Mouse (Mus musculus): ENCODE results near the gene Tesk1.

Tesk1 gene

GRCm38 (mm10) chr4:43418973-43419656 is 22.6 kb upstream of the Tesk1 start:
- no peak for DNase-seq (ENCODE audit: low spot score in 2 of 2)

DNA sequence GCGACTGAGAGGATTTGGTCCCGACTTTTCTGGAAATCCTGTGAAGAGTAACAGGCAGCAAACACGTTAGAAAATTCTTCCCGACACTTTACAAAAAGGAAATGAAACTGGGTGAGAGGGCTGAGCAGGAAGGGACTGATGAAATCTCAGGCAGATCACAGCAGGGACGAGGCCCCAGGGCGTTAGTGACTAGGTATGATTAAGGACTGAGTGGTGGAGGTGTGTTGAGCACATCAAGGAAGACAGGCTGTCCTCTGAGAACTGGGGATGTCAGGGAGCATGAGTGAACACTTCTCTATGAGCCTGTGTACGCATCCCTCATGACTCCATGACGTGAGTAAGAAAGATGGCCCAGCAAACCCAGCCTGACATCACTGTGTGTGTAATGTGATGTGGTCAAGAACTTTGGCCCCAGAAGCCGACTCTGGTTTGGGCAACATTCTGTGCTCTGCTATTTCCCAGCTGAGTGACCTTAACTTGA is 21.9 kb upstream of the Tesk1 start:
- DNase-seq (ENCODE audit: low spot score in 2 of 2) = no peak

GRCm38 (mm10) chr4:43420305-43420704 is 21.4 kb upstream of the Tesk1 start:
- peak; percentile 38 to 63 for DNase-seq (ENCODE audit: low spot score in 2 of 2)

DNA sequence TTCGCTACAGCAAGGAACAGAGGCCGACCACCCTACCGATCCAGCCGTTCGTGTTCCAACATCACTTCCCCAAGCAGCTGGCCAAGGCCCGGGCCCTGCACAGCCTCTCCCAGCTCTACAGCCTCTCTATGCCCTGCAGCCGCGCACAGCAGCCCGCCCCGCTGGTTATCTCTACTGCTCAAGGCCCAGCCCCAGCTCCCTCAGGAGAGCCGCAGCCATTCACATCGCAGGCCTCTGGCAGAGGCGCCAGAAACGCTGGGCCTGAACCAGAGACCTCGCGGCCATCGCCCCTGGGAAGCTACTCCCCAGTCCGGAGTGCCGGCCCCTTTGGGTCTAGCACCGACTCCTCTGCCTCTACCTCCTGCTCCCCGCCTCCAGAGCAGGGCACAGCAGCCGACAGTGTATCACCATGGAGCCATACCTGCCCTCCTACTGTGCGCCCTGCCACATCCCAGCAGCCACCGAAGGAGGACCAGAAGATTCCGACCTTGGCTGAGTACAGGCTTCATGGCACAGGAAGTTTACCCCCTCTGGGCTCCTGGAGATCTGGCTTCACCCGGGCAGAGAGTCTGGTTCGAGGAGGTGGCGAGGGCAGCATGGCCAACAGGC is 20.0 kb upstream of the Tesk1 start:
- no peak for DNase-seq (ENCODE audit: low spot score in 2 of 2)

DNA sequence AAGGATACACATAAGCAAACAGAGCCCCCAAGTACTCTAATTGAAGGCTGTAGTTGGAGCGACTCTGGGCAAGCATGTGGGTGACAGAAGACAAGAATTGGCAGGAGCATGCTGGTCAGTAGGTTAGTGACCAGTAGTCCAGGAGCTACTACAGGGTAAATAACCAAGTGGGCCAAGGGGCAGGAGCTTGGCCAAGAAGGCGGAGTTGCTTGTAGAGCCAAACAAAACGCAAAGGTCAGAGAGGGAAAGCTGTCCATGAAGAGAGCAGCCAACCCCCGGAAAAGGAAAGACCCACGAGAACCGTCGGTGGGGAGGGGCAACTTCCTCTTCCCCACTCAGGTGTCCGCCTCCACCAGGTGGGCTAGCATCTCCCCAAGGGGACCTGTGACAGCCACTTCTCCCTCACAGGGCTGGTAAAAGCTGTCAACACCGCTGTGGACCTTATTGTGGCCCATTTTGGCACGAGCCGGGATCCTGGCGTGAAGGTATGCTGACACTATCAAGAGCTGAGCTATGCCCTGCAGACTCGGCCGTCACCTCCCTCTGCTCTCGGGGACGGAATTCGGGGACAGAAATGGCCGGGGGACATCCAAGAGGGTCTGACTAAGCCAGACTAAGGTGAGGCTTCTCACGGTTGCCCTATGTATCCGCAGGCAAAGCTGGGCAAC is 18.3 kb upstream of the Tesk1 start:
- no peak for DNase-seq (ENCODE audit: low spot score in 2 of 2)

- DNase-seq (ENCODE audit: low spot score in 2 of 2) = no peak
Measured at GRCm38 (mm10) chr4:43424072-43424471, 17.7 kb upstream of the Tesk1 start.

DNA sequence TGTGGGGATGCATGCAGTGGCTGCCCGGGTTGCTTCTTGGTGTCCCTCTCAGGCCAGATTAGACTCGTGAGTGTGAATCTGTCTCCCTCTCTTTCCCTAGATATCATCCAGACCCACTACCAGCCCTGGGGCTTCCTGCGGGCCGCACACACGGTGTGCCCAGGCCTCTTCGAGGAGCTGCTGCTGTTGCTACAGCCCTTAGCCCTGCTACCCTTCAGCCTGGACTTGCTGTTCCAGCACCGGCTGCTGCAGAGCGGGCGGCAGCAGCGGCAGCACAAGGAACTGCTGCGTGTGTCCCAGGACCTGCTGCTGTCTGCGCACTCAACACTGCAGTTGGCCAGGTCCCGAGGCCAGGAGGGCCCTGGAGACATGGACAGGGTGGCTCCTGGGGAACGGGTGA is 16.5 kb upstream of the Tesk1 start:
- no peak for DNase-seq (ENCODE audit: low spot score in 2 of 2)

DNA sequence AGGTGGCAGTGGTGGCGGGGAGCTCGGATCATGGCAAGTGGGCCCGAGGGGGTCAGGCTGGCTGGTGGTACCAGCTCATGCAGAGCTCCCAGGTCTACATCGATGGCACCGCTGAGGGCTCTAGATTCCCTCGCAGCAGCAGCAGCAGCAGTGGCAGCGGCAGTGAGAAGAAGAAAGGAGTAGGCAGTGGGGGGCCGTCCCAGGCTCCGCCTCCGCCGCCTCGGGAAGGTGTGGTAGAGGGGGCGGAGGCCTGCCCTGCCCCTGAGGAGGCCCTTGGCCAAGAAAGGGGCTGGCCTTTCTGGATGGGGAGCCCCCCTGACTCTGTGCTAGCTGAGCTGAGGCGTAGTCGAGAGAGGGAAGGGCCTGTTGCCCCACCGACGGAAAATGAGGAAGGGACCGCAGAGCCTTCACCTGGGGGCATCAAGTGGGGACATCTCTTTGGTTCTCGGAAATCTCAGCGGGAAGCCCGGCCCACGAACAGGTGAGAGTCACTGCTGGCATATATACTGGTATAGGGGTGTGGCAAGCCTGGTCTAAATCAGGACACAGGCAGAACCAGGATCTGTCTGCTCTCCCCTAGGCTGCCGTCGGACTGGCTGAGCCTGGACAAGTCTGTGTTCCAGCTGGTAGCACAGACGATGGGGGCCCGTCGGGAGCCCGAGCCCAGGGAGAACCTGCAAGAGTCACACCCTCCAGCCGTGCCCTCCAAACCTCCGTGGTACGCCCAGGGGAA is 15.9 kb upstream of the Tesk1 start:
- DNase-seq (ENCODE audit: low spot score in 2 of 2) = no peak

GRCm38 (mm10) chr4:43426487-43426886 is 15.3 kb upstream of the Tesk1 start:
- DNase-seq (ENCODE audit: low spot score in 2 of 2) = no peak

DNA sequence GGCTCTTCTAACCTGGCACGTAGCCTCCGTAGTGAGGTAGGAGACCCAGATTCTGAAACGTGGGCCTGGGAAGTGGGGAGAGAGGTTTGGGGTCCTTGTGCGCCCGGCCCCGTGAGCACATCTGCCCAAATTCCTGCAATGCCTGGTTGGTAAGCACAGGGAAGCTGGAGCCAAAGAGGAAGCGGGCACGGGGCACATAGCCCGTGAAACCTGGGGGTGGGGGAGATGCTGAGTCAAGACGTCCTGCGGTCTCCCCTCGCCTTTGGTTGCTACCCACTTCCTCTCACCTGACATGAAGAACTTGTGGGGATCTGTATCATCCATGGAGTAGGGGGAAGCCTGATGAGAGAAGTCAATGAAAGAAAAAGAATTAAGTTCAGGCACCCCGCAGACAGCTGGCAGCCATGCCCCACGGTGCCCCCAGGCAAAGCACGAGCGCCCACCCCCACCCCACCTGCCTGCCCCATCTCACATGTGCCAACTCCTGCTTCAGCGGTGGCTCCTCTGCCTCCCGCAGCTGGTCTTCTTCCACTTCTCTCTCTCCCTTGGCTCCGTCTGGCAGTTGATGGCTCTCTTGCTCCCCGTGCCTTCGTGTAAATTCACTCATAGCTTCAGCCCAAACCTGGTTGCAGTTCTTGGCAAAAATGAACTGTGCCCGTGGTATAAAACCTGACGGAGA is 14.1 kb upstream of the Tesk1 start:
- DNase-seq (ENCODE audit: low spot score in 2 of 2) = peak; percentile 32 to 40

GRCm38 (mm10) chr4:43428180-43428861 is 13.4 kb upstream of the Tesk1 start:
- DNase-seq (ENCODE audit: low spot score in 2 of 2) = no peak

DNA sequence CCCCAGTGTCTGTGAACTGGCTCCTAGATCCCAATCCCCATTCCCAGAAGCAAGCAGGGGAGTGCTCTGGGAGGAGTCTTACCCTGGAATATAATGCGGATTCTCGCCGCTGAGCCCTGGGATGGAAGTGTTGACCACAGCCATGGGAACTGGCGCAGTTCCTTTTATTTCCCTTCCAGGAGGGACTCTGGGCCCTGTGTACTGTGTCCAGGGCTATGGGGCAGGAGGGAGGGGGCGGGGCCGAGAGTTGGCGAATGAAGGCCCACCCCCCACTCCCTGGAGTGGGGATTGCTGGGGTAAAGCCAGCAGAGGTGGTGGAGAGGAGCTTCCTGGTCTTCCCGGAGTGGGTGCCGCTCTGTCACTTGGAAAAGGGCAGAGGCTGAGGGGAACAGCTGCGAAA is 12.8 kb upstream of the Tesk1 start, which contains the start of gene Fam166b:
Fam166b (minus strand) TSS at position 189 of the 400 bp plus-strand sequence.
- no peak for DNase-seq (ENCODE audit: low spot score in 2 of 2)

DNA sequence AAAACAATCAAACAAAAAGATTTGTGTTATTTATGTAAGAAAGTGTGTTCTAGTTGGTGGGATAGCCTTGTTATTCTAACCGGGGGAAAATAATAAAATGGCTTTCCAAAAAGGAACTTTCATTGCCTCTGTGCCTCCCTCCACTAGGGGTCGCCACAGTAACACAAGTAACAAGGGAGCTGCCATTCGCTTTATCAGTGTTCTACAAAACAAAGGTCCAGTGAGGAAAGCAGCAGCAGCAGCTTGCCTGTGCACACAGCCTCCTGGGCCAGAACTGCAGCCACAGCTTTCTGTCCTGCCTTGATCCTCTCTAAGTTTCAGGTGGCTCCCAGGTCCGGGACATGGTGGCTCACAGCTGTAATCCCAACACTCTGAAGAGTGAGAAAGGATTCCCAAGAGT is 10.0 kb upstream of the Tesk1 start:
- peak; percentile 75 to 83 for DNase-seq (ENCODE audit: low spot score in 2 of 2)

- DNase-seq (ENCODE audit: low spot score in 2 of 2) = no peak
Measured at GRCm38 (mm10) chr4:43432832-43433231, 8.9 kb upstream of the Tesk1 start.

GRCm38 (mm10) chr4:43442044-43442443 is 305 bp downstream of the Tesk1 start:
- peak; percentile 99 for DNase-seq (ENCODE audit: low spot score in 2 of 2)

DNA sequence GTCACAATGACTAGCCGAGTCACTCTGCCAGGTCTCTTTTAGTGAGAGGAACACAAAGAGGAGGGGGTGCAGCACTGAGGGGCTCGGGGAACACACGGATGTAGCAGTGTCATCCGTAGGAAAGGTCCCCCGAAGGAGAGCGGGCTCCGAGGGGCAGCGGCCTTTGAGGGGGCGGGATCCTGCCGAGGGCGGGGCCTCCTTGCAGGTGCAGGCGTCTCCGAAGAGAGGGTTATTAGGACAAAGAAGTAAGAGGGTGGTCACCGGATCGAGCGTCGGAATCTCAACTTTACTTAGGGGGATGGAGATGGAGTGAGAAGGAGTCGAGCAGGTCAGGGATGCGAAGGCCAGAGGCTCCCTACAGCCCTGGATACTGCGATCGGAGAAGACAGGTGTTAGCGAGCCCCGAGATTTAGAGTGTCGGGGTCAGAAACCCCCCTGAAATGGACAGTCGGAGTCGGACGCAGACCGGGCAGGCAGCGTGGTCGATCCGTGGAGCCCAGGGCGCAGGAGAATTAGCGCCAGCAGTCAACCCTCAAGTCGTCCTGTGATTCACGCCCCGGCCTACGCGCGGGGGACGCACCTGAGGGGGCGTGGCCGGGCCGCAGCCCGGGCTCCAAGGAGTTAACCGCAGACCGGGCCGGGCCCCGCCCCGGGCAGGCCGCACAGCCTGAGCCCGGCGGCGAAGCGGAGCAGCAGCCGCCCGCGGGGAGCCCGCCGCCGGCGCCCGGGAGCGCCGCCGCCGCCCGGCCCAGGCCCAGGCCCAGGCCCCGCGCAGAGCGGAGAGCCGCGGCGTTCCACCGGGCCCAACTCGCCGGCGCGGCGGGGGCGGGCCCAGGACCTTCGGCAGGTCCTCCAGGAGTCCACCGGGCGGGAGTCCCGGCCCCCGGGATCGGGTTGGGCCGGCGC is 970 bp downstream of the Tesk1 start:
- DNase-seq (ENCODE audit: low spot score in 2 of 2) = peak; percentile 82 to 83

DNA sequence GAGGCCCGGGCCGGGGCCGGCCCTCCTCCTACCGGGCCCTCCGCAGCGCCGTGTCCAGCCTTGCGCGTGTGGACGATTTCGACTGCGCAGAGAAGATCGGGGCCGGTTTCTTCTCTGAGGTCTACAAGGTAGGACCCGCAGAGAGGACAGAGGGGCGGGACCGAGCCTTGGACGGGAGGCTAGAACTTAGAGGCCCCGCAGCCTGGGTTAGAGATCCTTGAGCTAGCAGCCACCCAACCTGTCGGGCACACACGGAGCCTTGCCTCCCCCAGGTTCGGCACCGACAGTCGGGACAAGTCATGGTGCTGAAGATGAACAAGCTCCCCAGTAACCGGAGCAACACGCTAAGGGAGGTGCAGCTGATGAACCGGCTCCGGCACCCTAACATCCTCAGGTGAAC is 1.8 kb downstream of the Tesk1 start:
- peak; percentile 29 to 32 for DNase-seq (ENCODE audit: low spot score in 2 of 2)

DNA sequence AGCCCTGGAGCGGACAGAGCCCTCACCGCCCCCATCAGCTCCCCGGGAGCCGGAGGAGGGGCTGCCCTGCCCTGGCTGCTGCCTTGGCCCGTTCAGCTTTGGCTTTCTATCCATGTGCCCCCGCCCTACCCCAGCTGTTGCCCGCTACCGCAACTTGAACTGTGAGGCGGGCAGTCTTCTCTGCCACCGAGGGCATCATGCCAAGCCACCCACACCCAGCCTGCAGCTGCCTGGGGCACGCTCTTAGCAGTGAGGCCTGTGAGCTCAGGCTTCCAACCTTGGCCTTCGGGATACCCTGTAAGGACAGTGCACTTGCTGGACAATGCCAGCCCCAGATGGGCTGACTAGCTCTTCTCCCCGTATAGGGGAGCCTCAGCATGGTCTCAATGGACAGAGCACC is 5.5 kb downstream of the Tesk1 start:
- no peak for DNase-seq (ENCODE audit: low spot score in 2 of 2)

DNA sequence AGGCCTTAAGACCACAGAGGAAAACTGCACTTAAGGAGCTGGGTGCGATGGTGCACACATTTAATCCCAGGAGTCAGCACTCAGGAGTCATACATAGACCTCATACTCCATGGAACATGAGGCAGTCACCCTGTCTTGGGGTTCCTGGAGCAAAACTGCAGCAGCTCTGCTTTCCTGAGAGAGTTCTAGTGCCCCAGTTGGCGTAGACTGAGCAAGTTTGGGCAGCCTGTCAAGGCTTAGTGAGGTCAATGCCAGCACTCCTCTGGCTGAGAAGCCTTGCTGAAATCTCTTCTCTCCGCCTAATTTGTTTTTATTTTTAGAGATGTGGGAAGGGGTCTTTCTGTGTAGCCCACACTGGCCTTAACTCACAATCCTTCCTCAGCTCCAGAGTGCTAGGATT is 6.8 kb downstream of the Tesk1 start:
- DNase-seq (ENCODE audit: low spot score in 2 of 2) = no peak

DNA sequence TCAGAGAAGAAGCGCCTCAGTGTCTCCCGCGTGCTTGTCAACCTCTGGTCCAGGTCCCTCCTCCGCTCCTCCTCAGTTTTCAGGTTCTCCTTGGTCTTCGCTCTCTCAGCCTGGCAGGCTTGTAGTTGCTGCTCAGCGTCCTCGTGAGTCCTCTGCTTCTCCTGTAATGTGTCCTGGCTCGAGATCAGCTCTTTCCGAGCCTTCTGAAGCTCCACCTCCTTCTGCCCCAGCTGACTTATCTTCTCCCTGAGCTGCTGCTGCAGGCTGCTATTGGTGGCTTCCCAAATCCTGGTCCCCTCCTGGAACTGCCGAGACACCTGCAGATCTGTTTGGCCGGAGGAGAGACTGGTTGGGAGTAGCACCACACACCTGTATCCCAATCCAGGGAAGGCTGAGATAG is 10.6 kb downstream of the Tesk1 start:
- DNase-seq (ENCODE audit: low spot score in 2 of 2) = no peak

Measured in spleen, postnatal 36 days (tissue).